Mouse (Mus musculus): ENCODE measurements around the gene Tbcd. TPM values are rescaled to one million over a fixed set of nuclear protein-coding genes. Genes with fewer than 3 reads are reported as not detected.

Gene Tbcd
- polyA plus RNA-seq, 1 experiment from 2014 or later = 30.2 TPM

GRCm38 (mm10) chr11:121434156-121435155 is 17.3 kb upstream of the Tbcd start, which contains the start of gene Fn3k:
Gene Fn3k, plus strand, starts transcription at chr11:121434913.
- Histone ChIP-seq H3K36me3 (peaks cover 44% of the 10 kb centered on the region), H3K9ac (peak within 1 kb of the TSS; percentile 78), H3K27ac (peak within 1 kb of the TSS; percentile 100), H3K4me3 (peak within 1 kb of the TSS; percentile 73), H3K9me3 (replicated peaks) (no peaks in the 10 kb centered on the region), H3K4me2 (peak within 1 kb of the TSS; percentile 95), H3K27me3 (replicated peaks) (no peaks in the 10 kb centered on the region), H3K4me1 (peaks cover 76% of the 10 kb centered on the region)
- peak; percentile 92 for ATAC-seq
- 5% methylated on average over 30 of the region's 30 CpGs for WGBS (ENCODE audit: insufficient replicate concordance)

DNA sequence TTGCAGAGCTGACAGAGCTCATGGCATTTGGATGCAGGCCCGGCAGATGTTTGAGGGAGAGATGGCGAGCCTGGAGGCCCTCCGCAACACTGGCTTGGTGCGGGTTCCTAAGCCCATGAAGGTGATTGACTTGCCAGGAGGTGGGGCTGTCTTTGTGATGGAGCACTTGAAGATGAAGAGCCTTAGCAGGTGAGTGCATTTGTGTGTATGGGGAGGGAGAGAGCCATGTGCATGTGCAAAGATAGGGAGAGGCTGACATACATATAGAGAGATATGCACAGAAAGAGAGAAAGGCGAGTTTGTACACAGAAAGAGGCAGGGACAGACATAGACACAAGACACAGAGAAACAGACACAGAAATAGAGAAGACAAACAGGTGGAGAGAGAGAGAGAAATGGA is 14.5 kb upstream of the Tbcd start:
- peak; percentile 9; the same call in 1 of the 2 replicates for ATAC-seq
- Histone ChIP-seq H3K27me3 (replicated peaks) (peaks cover 17% of the 10 kb centered on the region), H3K9me3 (replicated peaks) (no peaks in the 10 kb centered on the region), H3K4me1 (peaks cover 69% of the 10 kb centered on the region), H3K4me2 (peak overlapping the region; percentile 95), H3K36me3 (peaks cover 46% of the 10 kb centered on the region), H3K4me3 (peak overlapping the region; percentile 73), H3K9ac (peak overlapping the region; percentile 78), H3K27ac (peak overlapping the region; percentile 100)
- 62% methylated on average over 5 of the region's 5 CpGs for WGBS (ENCODE audit: insufficient replicate concordance)

DNA sequence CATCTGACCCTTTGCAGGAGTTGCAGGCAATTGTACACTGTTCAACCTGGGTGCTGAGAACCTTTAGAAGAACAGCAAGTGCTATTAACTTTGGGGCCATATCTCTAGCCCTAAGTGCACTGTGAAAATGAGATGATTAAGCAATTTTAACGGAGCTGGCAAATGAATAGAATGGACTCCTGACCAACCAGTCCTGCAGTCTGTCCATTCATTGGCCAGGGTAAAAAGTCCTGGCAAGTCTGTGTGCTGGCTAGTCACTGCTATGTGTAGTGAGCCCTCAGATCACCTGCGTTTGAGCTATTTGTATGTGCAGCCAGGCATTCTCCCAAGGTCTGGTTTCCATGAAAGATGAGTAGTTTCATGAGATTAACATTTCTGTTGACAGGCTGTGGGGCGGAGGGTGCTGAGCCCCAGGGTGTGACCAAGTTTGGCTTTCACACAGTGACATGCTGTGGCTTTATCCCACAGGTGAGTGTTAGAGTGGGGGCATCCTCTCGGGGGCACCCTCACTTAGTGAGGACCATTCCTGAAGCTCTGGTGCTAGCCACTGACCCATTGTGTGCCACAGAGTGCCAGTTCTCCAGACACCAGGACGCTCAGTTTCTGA is 12.0 kb upstream of the Tbcd start:
- peaks cover 45% of the 10 kb centered on the region for H3K36me3 ChIP-seq
- WGBS (ENCODE audit: insufficient replicate concordance) = 59% methylated on average over 5 of the region's 5 CpGs

GRCm38 (mm10) chr11:121441653-121442052 is 10.1 kb upstream of the Tbcd start:
- H3K4me2 ChIP-seq = no peak overlapping the region
- H3K4me1 ChIP-seq = peaks cover 35% of the 10 kb centered on the region
- no peak overlapping the region for H3K27ac ChIP-seq
- 72% methylated on average over 4 of the region's 4 CpGs for WGBS (ENCODE audit: insufficient replicate concordance)
- peaks cover 43% of the 10 kb centered on the region for H3K27me3 ChIP-seq (replicated peaks)
- no peak overlapping the region for H3K4me3 ChIP-seq
- H3K9ac ChIP-seq = no peak overlapping the region
- H3K36me3 ChIP-seq = peaks cover 45% of the 10 kb centered on the region
- ATAC-seq = no peak
- no peaks in the 10 kb centered on the region for H3K9me3 ChIP-seq (replicated peaks)

More for the DNA sequence above, 12.0 kb upstream of the Tbcd start:
- Histone ChIP-seq H3K4me3 (peak overlapping the region; percentile 36), H3K4me2 (peak overlapping the region; percentile 95), H3K27me3 (replicated peaks) (peaks cover 34% of the 10 kb centered on the region), H3K9ac (peak overlapping the region; percentile 56), H3K27ac (peak overlapping the region; percentile 81), H3K9me3 (replicated peaks) (no peaks in the 10 kb centered on the region), H3K4me1 (peaks cover 45% of the 10 kb centered on the region)
- ATAC-seq = peak; percentile 36; the same call in 1 of the 2 replicates

DNA sequence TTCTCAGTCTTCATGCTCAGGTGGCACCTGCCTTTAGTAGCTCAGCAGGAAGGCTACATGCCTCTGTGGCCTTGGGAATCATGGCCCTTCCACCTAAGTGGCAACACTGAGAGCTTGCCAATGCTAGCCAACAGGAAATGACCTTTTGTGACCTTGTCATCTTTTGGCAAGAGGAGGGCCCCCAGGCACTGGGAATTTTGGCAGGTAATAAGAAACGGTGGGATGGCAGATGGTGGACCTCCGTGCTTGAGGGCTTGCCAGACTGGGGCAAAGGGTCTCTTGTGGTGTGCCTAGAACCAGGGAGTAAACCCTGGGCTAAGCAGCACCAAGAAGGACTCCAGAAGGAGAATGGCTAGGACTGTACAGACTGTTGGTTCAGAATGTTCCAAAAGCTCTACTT is 9.7 kb upstream of the Tbcd start:
- H3K4me1 ChIP-seq = peaks cover 31% of the 10 kb centered on the region
- H3K4me2 ChIP-seq = no peak overlapping the region
- peaks cover 45% of the 10 kb centered on the region for H3K36me3 ChIP-seq
- no peak for ATAC-seq
- H3K9ac ChIP-seq = no peak overlapping the region
- H3K4me3 ChIP-seq = no peak overlapping the region
- H3K9me3 ChIP-seq (replicated peaks) = no peaks in the 10 kb centered on the region
- peaks cover 47% of the 10 kb centered on the region for H3K27me3 ChIP-seq (replicated peaks)
- 57% methylated on average over 2 of the region's 2 CpGs for WGBS (ENCODE audit: insufficient replicate concordance)
- no peak overlapping the region for H3K27ac ChIP-seq

- WGBS (ENCODE audit: insufficient replicate concordance) = 29% methylated on average over 9 of the region's 9 CpGs
- Histone ChIP-seq H3K36me3 (peaks cover 48% of the 10 kb centered on the region), H3K27ac (peak overlapping the region; percentile 89)
Observed at GRCm38 (mm10) chr11:121451216-121451726, 478 bp upstream of the Tbcd start.

GRCm38 (mm10) chr11:121457874-121458273 is 6.1 kb downstream of the Tbcd start:
- peaks cover 88% of the 10 kb centered on the region for H3K36me3 ChIP-seq
- 84% methylated on average over 3 of the region's 3 CpGs for WGBS (ENCODE audit: insufficient replicate concordance)

More at GRCm38 (mm10) chr11:121451216-121451726, 478 bp upstream of the Tbcd start:
- Histone ChIP-seq H3K4me3 (peak overlapping the region; percentile 68), H3K27me3 (replicated peaks) (peaks cover 19% of the 10 kb centered on the region), H3K4me1 (peaks cover 45% of the 10 kb centered on the region), H3K4me2 (peak overlapping the region; percentile 83), H3K9ac (peak overlapping the region; percentile 72), H3K9me3 (replicated peaks) (no peaks in the 10 kb centered on the region)
- ATAC-seq = peak; percentile 1; the same call in 1 of the 2 replicates

DNA sequence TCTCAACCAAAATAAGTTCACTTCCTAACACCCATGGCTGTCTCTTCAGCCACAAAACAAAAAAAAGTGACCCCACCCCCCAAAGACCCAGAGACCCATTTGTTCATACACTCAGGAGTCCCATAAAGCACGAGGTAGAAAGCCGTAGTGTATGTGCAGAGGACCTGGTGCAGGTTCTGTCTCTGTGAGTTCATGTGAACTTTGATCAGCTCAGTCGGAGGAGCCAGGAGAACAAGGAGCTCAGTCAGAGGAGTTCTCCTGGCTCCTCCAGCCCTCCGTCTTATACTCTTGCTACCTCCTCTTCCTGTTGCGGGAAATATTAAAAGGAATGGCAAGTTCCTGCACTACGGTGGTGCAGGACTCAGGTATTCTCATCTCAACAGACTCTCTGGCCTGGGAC is 15.7 kb downstream of the Tbcd start:
- Histone ChIP-seq H3K4me2 (no peak overlapping the region), H3K36me3 (peaks cover 70% of the 10 kb centered on the region), H3K27ac (no peak overlapping the region), H3K9ac (no peak overlapping the region), H3K9me3 (replicated peaks) (no peaks in the 10 kb centered on the region), H3K27me3 (replicated peaks) (no peaks in the 10 kb centered on the region), H3K4me1 (no peaks in the 10 kb centered on the region), H3K4me3 (no peak overlapping the region)
- 88% methylated on average over 6 of the region's 6 CpGs for WGBS (ENCODE audit: insufficient replicate concordance)
- ATAC-seq = no peak

More at GRCm38 (mm10) chr11:121457874-121458273, 6.1 kb downstream of the Tbcd start:
- Histone ChIP-seq H3K9me3 (replicated peaks) (peaks cover 5% of the 10 kb centered on the region), H3K27me3 (replicated peaks) (no peaks in the 10 kb centered on the region), H3K4me3 (no peak overlapping the region), H3K9ac (no peak overlapping the region), H3K27ac (no peak overlapping the region), H3K4me2 (no peak overlapping the region), H3K4me1 (peaks cover 16% of the 10 kb centered on the region)
- ATAC-seq = no peak

DNA sequence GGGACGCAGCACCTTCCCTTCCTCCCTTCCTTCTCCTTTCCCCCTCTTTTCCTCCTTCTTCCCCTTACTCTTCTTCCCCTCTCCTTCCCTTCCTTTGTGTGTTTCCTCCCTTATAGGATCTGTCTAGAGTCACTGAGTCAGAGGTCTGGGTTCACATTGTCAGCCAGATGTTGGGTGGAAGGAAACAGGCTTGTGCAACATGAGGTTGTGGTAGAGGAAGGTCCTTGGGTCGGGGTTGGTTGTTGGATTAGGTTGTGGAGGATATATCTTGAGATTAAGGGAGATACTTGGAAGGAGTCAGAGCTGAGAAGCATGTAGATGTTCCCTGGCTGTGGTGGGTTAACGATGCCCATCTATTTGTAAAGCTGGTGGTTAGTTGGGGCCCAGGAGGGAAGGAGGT is 23.1 kb downstream of the Tbcd start:
- H3K27me3 ChIP-seq (replicated peaks) = no peaks in the 10 kb centered on the region
- peaks cover 3% of the 10 kb centered on the region; the same call in 1 of the 2 replicates for H3K4me1 ChIP-seq
- no peak overlapping the region for H3K4me2 ChIP-seq
- peaks cover 65% of the 10 kb centered on the region for H3K36me3 ChIP-seq
- ATAC-seq = no peak
- no peak overlapping the region for H3K4me3 ChIP-seq
- 65% methylated on average over 3 of the region's 3 CpGs for WGBS (ENCODE audit: insufficient replicate concordance)
- H3K9me3 ChIP-seq (replicated peaks) = no peaks in the 10 kb centered on the region
- H3K9ac ChIP-seq = no peak overlapping the region
- H3K27ac ChIP-seq = peak overlapping the region; percentile 55; the same call in 1 of the 2 replicates

DNA sequence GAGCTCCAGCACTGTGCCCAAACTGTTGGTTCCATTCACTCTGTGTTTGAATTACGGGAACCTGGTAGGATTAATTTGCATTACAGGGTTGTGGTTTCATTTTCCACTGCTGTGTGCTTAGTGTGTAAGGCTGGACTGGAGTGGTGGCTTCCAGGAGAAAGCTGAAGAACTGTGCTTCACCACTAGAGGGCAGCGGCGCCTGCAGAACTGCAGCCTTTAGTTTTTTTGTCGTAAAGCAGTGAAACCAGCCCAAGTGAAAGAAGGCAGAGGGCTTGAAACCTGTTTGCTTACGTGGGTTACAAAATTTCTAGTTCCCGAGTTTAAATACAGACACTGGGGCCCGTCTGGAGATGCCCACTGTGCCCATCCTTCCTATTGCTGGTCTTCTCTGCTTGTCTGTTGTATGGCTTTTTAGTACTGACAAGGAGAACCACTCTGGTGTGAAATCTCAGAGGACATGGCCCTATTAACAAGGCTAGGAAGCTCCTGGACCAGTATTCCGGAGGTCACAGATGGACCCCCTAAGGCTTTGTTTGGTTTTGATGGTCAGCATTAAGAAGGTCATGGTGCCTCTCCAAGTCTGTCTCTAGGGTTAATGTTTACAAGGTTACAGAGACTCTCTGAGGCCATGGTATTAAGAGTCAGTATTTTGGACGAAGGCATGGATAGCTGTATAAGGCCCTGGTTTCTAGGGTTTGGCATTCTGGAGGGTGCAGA is 24.1 kb downstream of the Tbcd start:
- H3K27ac ChIP-seq = no peak overlapping the region
- no peak overlapping the region for H3K9ac ChIP-seq
- no peak overlapping the region for H3K4me3 ChIP-seq
- no peak for ATAC-seq
- H3K36me3 ChIP-seq = peaks cover 63% of the 10 kb centered on the region
- WGBS (ENCODE audit: insufficient replicate concordance) = 31% methylated on average over 9 of the region's 9 CpGs
- H3K9me3 ChIP-seq (replicated peaks) = no peaks in the 10 kb centered on the region
- H3K27me3 ChIP-seq (replicated peaks) = no peaks in the 10 kb centered on the region
- peaks cover 4% of the 10 kb centered on the region; the same call in 1 of the 2 replicates for H3K4me1 ChIP-seq
- H3K4me2 ChIP-seq = no peak overlapping the region

DNA sequence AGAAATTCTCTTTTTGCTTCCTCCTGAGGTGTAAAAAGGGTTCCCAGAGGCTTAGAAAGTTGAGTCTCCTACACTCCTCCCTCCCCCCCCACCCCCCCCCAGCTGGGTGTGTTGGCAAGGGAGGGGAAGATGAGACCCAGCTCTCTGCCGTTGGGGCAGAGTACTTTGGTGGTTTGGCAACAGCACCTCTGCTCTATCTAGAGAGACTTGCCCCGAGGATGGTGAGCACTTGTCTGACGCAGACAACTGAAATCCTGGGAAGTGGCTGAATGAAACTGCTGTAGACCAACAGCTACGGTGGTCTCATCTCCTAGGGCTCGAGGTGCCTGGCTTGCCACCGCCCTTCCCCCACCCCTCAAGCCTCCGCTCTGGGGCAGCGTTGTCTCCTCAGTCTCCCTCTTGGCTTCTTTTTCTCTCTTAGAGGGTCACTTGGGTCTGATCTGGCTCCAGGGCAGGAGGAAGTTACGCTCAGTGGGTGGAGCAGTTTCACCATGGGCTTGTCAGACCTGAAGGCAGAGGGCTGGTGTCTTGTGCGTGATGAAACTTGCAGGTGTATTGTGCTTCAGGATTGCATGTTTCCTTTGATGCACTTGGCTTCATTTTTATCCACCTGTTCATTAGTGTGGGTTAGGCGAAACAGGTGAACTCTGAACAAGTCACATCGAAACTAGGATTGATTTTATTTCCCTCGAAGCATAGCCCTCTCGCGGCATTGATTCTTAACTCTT is 27.9 kb downstream of the Tbcd start:
- no peak overlapping the region for H3K4me2 ChIP-seq
- H3K9me3 ChIP-seq (replicated peaks) = no peaks in the 10 kb centered on the region
- ATAC-seq = no peak
- H3K27me3 ChIP-seq (replicated peaks) = no peaks in the 10 kb centered on the region
- peaks cover 12% of the 10 kb centered on the region for H3K4me1 ChIP-seq
- no peak overlapping the region for H3K9ac ChIP-seq
- no peak overlapping the region for H3K27ac ChIP-seq
- H3K4me3 ChIP-seq = no peak overlapping the region
- H3K36me3 ChIP-seq = peaks cover 71% of the 10 kb centered on the region
- 84% methylated on average over 15 of the region's 15 CpGs for WGBS (ENCODE audit: insufficient replicate concordance)

Measured in liver, embryonic 12.5 days (tissue).